Mouse (Mus musculus) common myeloid progenitor, adult 5-6 weeks (primary cell): ENCODE data around the gene Dhx29. TPM values are rescaled to one million over a fixed set of nuclear protein-coding genes. Genes with fewer than 3 reads are reported as not detected.

Experiments
- total RNA-seq: library from RNA; stranded (forward); fragments of 200-1000, 187-1606 nt; gene quantifications from 2 replicates; pipeline ENCODE4 v1.2.3, GENCODE M21; 2017

Gene Dhx29
- total RNA-seq, 1 experiment from 2014 or later, result 29.3 TPM

Other genes with a start within 250 kb of the Dhx29 start
- gene Plpp1, start 126.7 kb upstream of the Dhx29 start, total RNA-seq, result 0.82 and 3.6 TPM in 2 replicates
- 83.1 and 101 TPM in 2 replicates for gene Mtrex, start 56 bp upstream of the Dhx29 start, total RNA-seq
- not detected in 2 replicates for gene Ccno, start 60.3 kb downstream of the Dhx29 start, total RNA-seq
- gene Mcidas, start 66.4 kb downstream of the Dhx29 start, total RNA-seq, result not detected in 2 replicates
- not detected in 2 replicates for gene Cdc20b, start 107.7 kb downstream of the Dhx29 start, total RNA-seq
- 2.1 TPM in 1 of 2 replicates, not detected in the other for gene Gpx8, start 119.0 kb downstream of the Dhx29 start, total RNA-seq
- gene Gzma, start 173.5 kb downstream of the Dhx29 start, total RNA-seq, result 0.29 and 1.4 TPM in 2 replicates